Mouse (Mus musculus): ENCODE data around the gene Peak1. TPM values are rescaled to one million over a fixed set of nuclear protein-coding genes. Genes with fewer than 3 reads are reported as not detected.

The Peak1 gene
- polyA plus RNA-seq, 1 experiment from 2014 or later = 6.2 TPM

DNA sequence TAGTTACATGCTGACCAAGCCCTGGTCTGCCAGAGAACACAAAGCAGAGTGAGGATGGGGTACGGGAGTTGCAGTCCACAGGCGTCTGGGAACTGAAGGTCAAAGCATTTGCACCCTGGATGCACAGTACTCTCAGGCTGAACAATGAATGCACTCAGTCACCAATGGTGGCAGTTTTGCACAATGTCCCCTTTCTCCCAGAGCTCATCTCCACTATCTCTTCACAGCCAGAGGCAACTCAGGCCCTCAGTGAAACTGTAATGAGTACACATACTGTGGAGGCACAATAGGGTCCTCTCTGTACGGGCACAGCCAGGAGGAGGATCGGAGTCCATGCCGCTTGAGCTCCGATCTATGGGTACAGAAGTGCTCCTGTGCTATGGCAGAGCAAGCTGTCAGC lies 71.5 kb downstream of the Peak1 start:
- ATAC-seq (replicated peaks; ENCODE audit: low FRiP score) = no peak
- no peak overlapping the region for H3K27ac ChIP-seq (ENCODE audit: low read depth, low read length)

DNA sequence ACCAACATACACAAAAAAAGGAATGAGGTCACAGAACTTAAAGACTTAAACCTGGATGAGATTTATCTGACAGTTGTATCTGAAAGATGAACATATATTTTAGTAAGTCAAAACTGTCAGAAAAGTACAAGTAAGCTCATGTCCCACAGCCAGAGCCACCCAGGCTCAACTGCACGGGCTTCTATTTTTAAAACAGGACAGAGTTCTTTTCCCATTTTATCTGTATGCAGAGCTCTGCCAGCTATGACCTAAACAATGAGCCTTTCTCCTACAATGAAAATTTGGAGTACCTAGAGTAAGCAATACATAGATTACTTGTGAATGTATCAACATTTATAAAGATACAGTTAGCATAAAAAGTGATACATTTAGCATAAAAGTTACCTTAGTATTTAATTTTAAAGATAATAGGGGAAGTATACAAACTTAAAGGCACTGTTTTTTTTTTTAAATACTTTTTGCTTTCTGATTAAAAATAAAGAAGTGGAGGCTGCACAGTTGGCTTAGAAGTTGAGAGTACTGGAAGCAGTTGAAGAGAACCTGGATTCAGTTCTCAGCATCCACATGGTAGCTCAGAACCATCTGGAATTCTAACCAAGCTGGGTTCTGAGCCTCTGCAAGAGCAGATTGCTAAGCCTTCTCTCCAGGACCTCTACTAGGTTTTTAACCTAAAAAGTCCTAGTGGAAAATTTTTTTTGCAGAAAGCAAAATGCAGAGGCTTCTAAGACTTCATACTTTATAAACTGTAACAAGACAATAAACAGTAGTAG lies 78.3 kb downstream of the Peak1 start:
- Histone ChIP-seq H3K36me3 (ENCODE audit: control insufficient read depth, insufficient read depth, low read length) (no peaks in the 10 kb centered on the region), H3K9me3 (ENCODE audit: control insufficient read depth, low read length) (no peaks in the 10 kb centered on the region), H3K4me2 (ENCODE audit: low read depth, low read length, severe bottlenecking) (no peak overlapping the region), H3K27me3 (ENCODE audit: control insufficient read depth, insufficient read depth, low read length) (no peaks in the 10 kb centered on the region), H3K4me1 (replicated peaks; ENCODE audit: control insufficient read depth, insufficient read depth, low read length) (no peaks in the 10 kb centered on the region), H3K27ac (ENCODE audit: low read depth, low read length) (no peak overlapping the region), H3K9ac (ENCODE audit: low read length) (no peak overlapping the region), H3K4me3 (ENCODE audit: low read depth, low read length) (no peak overlapping the region)
- ATAC-seq (replicated peaks; ENCODE audit: low FRiP score) (no peak), DNase-seq (ENCODE audit: low spot score) (no peak)
- WGBS = 85% methylated on average over 1 of the region's 1 CpGs

More for the DNA sequence above, 71.5 kb downstream of the Peak1 start:
- Histone ChIP-seq H3K4me2 (ENCODE audit: low read depth, low read length, severe bottlenecking) (no peak overlapping the region), H3K27me3 (ENCODE audit: control insufficient read depth, insufficient read depth, low read length) (no peaks in the 10 kb centered on the region), H3K4me3 (ENCODE audit: low read depth, low read length) (no peak overlapping the region), H3K36me3 (ENCODE audit: control insufficient read depth, insufficient read depth, low read length) (no peaks in the 10 kb centered on the region), H3K9me3 (ENCODE audit: control insufficient read depth, low read length) (no peaks in the 10 kb centered on the region), H3K4me1 (replicated peaks; ENCODE audit: control insufficient read depth, insufficient read depth, low read length) (no peaks in the 10 kb centered on the region), H3K9ac (ENCODE audit: low read length) (no peak overlapping the region)
- WGBS = 74% methylated on average over 6 of the region's 6 CpGs
- no peak for DNase-seq (ENCODE audit: low spot score)

DNA sequence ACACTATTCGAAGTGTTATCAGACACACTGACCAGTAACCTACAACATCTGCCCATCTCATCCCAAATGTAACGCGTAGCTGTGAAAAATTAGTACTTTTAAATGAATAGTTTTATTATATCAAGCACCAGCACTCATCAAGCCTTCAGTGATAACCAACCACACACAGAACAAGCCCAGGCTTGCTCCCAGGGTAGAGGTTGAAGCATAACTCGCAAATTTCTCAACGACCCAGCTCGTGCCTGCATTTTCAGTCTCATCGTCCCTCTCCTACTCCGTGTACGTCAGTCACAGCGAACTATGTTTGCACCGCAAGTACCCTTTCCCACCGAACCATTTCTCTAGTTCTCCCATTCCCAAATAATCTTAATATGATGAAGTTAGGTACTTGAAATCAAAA lies 83.5 kb downstream of the Peak1 start:
- H3K9ac ChIP-seq (ENCODE audit: low read length) = no peak overlapping the region
- no peak for ATAC-seq (replicated peaks; ENCODE audit: low FRiP score)
- H3K4me1 ChIP-seq (replicated peaks; ENCODE audit: control insufficient read depth, insufficient read depth, low read length) = no peaks in the 10 kb centered on the region
- WGBS = 93% methylated on average over 12 of the region's 12 CpGs
- no peak overlapping the region for H3K4me3 ChIP-seq (ENCODE audit: low read depth, low read length)
- no peaks in the 10 kb centered on the region for H3K9me3 ChIP-seq (ENCODE audit: control insufficient read depth, low read length)
- no peak overlapping the region for H3K4me2 ChIP-seq (ENCODE audit: low read depth, low read length, severe bottlenecking)
- H3K27ac ChIP-seq (ENCODE audit: low read depth, low read length) = no peak overlapping the region
- H3K36me3 ChIP-seq (ENCODE audit: control insufficient read depth, insufficient read depth, low read length) = no peaks in the 10 kb centered on the region
- DNase-seq (ENCODE audit: low spot score) = no peak
- no peaks in the 10 kb centered on the region for H3K27me3 ChIP-seq (ENCODE audit: control insufficient read depth, insufficient read depth, low read length)

DNA sequence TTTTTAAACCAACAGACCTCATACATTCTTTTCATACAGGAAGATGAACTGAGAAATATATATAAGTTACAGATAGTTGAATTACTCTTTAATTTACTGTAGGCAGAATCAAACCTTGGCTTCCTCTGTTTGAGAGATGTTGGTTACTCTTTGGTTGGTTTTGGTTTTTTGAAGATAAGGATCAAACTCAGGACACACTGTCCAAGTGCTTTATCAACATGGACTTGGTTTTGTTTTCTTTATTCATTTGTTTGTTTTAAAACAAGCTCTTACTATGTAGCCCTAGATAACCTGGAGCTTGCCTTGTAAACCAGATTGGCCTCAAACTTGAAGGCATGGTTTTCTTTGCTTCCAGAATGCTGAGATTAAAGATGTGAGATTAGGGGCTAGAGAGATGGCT lies 85.1 kb downstream of the Peak1 start:
- DNase-seq (ENCODE audit: low spot score) (no peak), ATAC-seq (replicated peaks; ENCODE audit: low FRiP score) (no peak)
- H3K36me3 ChIP-seq (ENCODE audit: control insufficient read depth, insufficient read depth, low read length) = no peaks in the 10 kb centered on the region
- no peak overlapping the region for H3K27ac ChIP-seq (ENCODE audit: low read depth, low read length)
- no peaks in the 10 kb centered on the region for H3K9me3 ChIP-seq (ENCODE audit: control insufficient read depth, low read length)
- H3K4me1 ChIP-seq (replicated peaks; ENCODE audit: control insufficient read depth, insufficient read depth, low read length) = no peaks in the 10 kb centered on the region
- H3K4me2 ChIP-seq (ENCODE audit: low read depth, low read length, severe bottlenecking) = no peak overlapping the region
- no peak overlapping the region for H3K4me3 ChIP-seq (ENCODE audit: low read depth, low read length)
- no peaks in the 10 kb centered on the region for H3K27me3 ChIP-seq (ENCODE audit: control insufficient read depth, insufficient read depth, low read length)
- H3K9ac ChIP-seq (ENCODE audit: low read length) = no peak overlapping the region

DNA sequence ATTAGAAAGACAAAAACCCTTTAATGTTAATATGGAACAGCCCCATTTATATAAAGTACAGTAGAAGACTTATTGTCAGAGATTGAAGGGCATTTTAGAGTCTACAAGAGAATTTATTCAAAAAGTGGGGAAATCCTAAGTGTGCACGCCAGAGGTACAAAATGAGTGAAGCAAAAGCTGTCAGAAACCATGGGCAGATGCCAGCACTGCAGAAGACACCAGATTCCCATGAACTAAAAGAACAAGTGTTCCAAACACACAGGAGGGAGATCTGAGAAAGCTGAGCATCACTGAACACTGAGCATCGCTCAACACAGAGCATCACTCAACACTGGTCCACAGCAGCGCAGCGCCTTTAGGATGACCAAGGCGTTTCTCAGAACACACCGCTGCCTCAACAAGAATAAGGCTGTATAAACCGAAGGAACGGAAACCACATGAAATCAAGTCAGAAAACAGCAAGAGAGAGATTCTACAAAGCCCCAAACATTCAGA lies 91.3 kb downstream of the Peak1 start:
- no peaks in the 10 kb centered on the region for H3K4me1 ChIP-seq (replicated peaks; ENCODE audit: control insufficient read depth, insufficient read depth, low read length)
- H3K36me3 ChIP-seq (ENCODE audit: control insufficient read depth, insufficient read depth, low read length) = no peaks in the 10 kb centered on the region
- H3K4me3 ChIP-seq (ENCODE audit: low read depth, low read length) = no peak overlapping the region
- 92% methylated on average over 8 of the region's 8 CpGs for WGBS
- no peaks in the 10 kb centered on the region for H3K9me3 ChIP-seq (ENCODE audit: control insufficient read depth, low read length)
- ATAC-seq (replicated peaks; ENCODE audit: low FRiP score) = no peak
- no peak overlapping the region for H3K4me2 ChIP-seq (ENCODE audit: low read depth, low read length, severe bottlenecking)
- H3K27ac ChIP-seq (ENCODE audit: low read depth, low read length) = no peak overlapping the region
- no peak for DNase-seq (ENCODE audit: low spot score)
- H3K27me3 ChIP-seq (ENCODE audit: control insufficient read depth, insufficient read depth, low read length) = no peaks in the 10 kb centered on the region
- H3K9ac ChIP-seq (ENCODE audit: low read length) = no peak overlapping the region

DNA sequence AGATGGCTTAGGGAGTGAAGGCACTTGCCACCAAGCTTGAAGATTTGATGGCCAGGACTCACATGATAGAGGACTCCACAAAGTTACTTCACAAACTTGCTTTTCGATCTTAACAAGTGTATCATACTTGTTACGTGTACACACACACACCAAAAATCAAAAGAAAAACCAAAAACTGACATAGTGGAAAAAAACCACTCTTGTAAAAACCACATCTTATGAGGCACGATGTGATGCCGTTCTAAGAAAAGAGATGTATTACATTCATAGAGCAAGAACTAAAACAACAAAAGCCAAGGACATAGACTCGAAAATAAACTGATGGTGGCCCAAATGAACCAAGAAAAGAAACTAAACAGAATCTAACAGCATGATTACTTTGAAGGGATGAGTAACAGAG lies 92.1 kb downstream of the Peak1 start:
- WGBS = 91% methylated on average over 5 of the region's 5 CpGs
- Histone ChIP-seq H3K4me3 (ENCODE audit: low read depth, low read length) (no peak overlapping the region), H3K4me2 (ENCODE audit: low read depth, low read length, severe bottlenecking) (no peak overlapping the region), H3K9me3 (ENCODE audit: control insufficient read depth, low read length) (no peaks in the 10 kb centered on the region), H3K36me3 (ENCODE audit: control insufficient read depth, insufficient read depth, low read length) (no peaks in the 10 kb centered on the region), H3K27me3 (ENCODE audit: control insufficient read depth, insufficient read depth, low read length) (no peaks in the 10 kb centered on the region), H3K4me1 (replicated peaks; ENCODE audit: control insufficient read depth, insufficient read depth, low read length) (no peaks in the 10 kb centered on the region), H3K27ac (ENCODE audit: low read depth, low read length) (no peak overlapping the region), H3K9ac (ENCODE audit: low read length) (no peak overlapping the region)
- no peak for ATAC-seq (replicated peaks; ENCODE audit: low FRiP score)
- DNase-seq (ENCODE audit: low spot score) = no peak

DNA sequence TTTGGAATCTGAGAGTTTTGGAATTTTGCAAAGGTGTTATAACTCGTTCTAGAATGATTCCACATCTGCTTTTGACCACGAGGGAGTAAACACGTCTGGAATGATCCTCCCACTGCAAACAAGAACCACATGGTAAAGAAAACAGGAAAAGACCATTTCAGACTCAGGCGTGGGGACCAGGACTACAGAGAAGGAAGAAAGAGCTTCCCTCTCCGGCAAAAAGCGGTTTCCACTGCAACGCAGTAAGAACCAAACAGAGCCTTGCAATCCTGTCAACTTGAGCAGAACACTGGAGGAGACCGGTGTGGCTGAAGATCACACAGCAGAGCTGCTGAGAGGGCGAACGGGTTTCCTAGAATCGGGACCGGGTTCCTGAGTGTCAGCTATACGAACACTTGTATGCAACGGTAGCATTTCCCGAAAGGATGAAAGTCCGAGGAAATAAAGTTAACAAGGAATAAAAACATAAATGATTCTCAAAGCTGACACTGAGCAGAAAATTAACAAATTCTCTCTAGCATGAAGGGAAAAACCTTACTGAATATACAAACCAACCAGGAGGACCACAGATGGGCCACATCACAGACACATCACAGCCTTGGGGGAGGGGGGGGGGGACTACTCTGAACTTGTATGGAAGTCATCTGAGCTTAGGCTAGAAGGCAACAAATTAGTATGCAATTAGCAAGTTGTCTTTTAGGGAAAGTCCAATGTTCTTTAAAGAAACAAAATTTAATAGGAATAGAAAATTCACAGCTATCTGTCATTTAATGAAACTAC lies 93.1 kb downstream of the Peak1 start:
- H3K27me3 ChIP-seq (ENCODE audit: control insufficient read depth, insufficient read depth, low read length) = no peaks in the 10 kb centered on the region
- H3K9ac ChIP-seq (ENCODE audit: low read length) = no peak overlapping the region
- no peak overlapping the region for H3K4me3 ChIP-seq (ENCODE audit: low read depth, low read length)
- WGBS = 79% methylated on average over 16 of the region's 16 CpGs
- no peaks in the 10 kb centered on the region for H3K9me3 ChIP-seq (ENCODE audit: control insufficient read depth, low read length)
- DNase-seq (ENCODE audit: low spot score) = no peak
- no peak for ATAC-seq (replicated peaks; ENCODE audit: low FRiP score)
- H3K27ac ChIP-seq (ENCODE audit: low read depth, low read length) = no peak overlapping the region
- no peak overlapping the region for H3K4me2 ChIP-seq (ENCODE audit: low read depth, low read length, severe bottlenecking)
- H3K36me3 ChIP-seq (ENCODE audit: control insufficient read depth, insufficient read depth, low read length) = no peaks in the 10 kb centered on the region
- H3K4me1 ChIP-seq (replicated peaks; ENCODE audit: control insufficient read depth, insufficient read depth, low read length) = no peaks in the 10 kb centered on the region

DNA sequence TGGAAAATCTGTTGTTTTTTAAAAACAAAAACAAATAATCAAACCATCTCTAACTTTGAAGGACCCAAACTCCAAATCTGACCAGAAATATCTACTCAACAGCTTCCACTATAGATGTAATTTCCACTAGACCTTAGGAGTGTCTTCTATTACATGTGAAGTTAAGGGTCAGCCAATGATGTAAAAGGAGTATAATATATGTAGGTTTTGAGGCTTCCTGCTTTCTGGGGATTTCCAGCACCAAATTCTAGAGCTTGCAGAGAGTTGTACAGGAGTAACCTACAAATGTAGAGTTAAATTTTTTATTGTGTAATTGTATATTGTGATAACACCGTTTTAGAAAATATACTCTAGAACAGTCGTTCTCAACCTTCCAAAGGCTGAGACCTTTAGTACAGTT lies 96.6 kb downstream of the Peak1 start:
- H3K9ac ChIP-seq (ENCODE audit: low read length) = no peak overlapping the region
- no peak overlapping the region for H3K4me2 ChIP-seq (ENCODE audit: low read depth, low read length, severe bottlenecking)
- H3K36me3 ChIP-seq (ENCODE audit: control insufficient read depth, insufficient read depth, low read length) = no peaks in the 10 kb centered on the region
- WGBS = 88% methylated on average over 2 of the region's 2 CpGs
- H3K9me3 ChIP-seq (ENCODE audit: control insufficient read depth, low read length) = peaks cover 4% of the 10 kb centered on the region
- no peaks in the 10 kb centered on the region for H3K4me1 ChIP-seq (replicated peaks; ENCODE audit: control insufficient read depth, insufficient read depth, low read length)
- H3K27me3 ChIP-seq (ENCODE audit: control insufficient read depth, insufficient read depth, low read length) = no peaks in the 10 kb centered on the region
- no peak overlapping the region for H3K27ac ChIP-seq (ENCODE audit: low read depth, low read length)
- DNase-seq (ENCODE audit: low spot score) = no peak
- no peak overlapping the region for H3K4me3 ChIP-seq (ENCODE audit: low read depth, low read length)
- no peak for ATAC-seq (replicated peaks; ENCODE audit: low FRiP score)

Data from forebrain, embryonic 11.5 days (tissue).